Mouse (Mus musculus): ENCODE results near the gene Npas2.

GRCm38 (mm10) chr1:39256513-39257330 lies 63.2 kb downstream of the Npas2 start:
- TF ChIP-seq CTCF (IDR thresholded peaks at IDR 0.05; ENCODE audit: low read depth, low read length) = no peak
- no peak for TF ChIP-seq TAL1 (conservative IDR thresholded peaks at IDR 0.05; ENCODE audit: low read depth, low read length)
- no peak for TF ChIP-seq GATA1 (IDR thresholded peaks at IDR 0.05; ENCODE audit: borderline replicate concordance, low read length)

Data from G1E (cell line).